Mouse (Mus musculus): ENCODE measurements around the gene Pttg1.

GRCm38 (mm10) chr11:43417201-43417600 lies 8.8 kb downstream of the Pttg1 start:
- TF ChIP-seq CTCF (IDR thresholded peaks at IDR 0.05): no peak
- no peak for TF ChIP-seq POLR2A (IDR thresholded peaks at IDR 0.05; ENCODE audit: insufficient read depth, low read depth, low read length)
- no peak for TF ChIP-seq EP300 (IDR thresholded peaks at IDR 0.05; ENCODE audit: insufficient read depth, low read depth, low read length)

Data from heart, adult 2 months (tissue).